Mouse (Mus musculus) bone marrow macrophage, adult 2 months (primary cell): Measurements from ENCODE around the gene Tnfrsf23.

Experiments
- CTCF ChIP-seq: IDR thresholded peaks from 2 replicates; pipeline ENCODE4 v1.5.1; 2012; ENCODE audit warnings: low read depth, mild to moderate bottlenecking, low read length, moderate library complexity
- POLR2A ChIP-seq: IDR thresholded peaks from 2 replicates; pipeline ENCODE4 v1.6.1; 2012; ENCODE audit warnings: mild to moderate bottlenecking, low read depth, low read length, borderline replicate concordance

- TF ChIP-seq POLR2A: no peak
- no peak for TF ChIP-seq CTCF
Measured at GRCm38 (mm10) chr7:143722646-143723045, 37.0 kb upstream of the Tnfrsf23 start.
